Mouse (Mus musculus): ENCODE data around the gene Hip1.

- no peak for TF ChIP-seq CTCF (IDR thresholded peaks at IDR 0.05; ENCODE audit: extremely low read depth, insufficient read length, insufficient replicate concordance, low read depth, low read length)
- TF ChIP-seq POLR2A (IDR thresholded peaks at IDR 0.05; ENCODE audit: low read depth, low read length) = no peak
These were observed 168.6 kb downstream of the Hip1 start for GRCm38 (mm10) chr5:135376341-135376740.
